Mouse (Mus musculus): ENCODE measurements at regions not wholly inside any gene's neighbourhood (a gene's known extent, or its start where the extent isn't known, plus 50 kb on each side); places are given as distances from the start of the nearest gene placed in this dataset.

GRCm38 (mm10) chr8:96296643-96297042 is 408.3 kb upstream of the Got2 start:
- no peak overlapping the region for H3K4me3 ChIP-seq (ENCODE audit: low read length)
- no peak overlapping the region for H3K9ac ChIP-seq (ENCODE audit: low read depth, low read length)
- no peak overlapping the region for H3K27ac ChIP-seq (ENCODE audit: low read depth, low read length)
- no peaks in the 10 kb centered on the region for H3K4me1 ChIP-seq (ENCODE audit: control insufficient read depth, insufficient read depth, low read length)
- WGBS, result 84% methylated on average over 4 of the region's 4 CpGs
- no peaks in the 10 kb centered on the region for H3K9me3 ChIP-seq (ENCODE audit: control insufficient read depth, low read length)
- ATAC-seq (ENCODE audit: low FRiP score, low TSS enrichment), result no peak
- H3K27me3 ChIP-seq (ENCODE audit: control insufficient read depth, insufficient read depth, low read length), result no peaks in the 10 kb centered on the region
- H3K36me3 ChIP-seq (ENCODE audit: control insufficient read depth, insufficient read depth, low read length), result no peaks in the 10 kb centered on the region
- no peak overlapping the region for H3K4me2 ChIP-seq (replicated peaks; ENCODE audit: low read depth, low read length)

GRCm38 (mm10) chr8:96290740-96291139 is 402.4 kb upstream of the Got2 start:
- no peak overlapping the region for H3K4me2 ChIP-seq (replicated peaks; ENCODE audit: low read depth, low read length)
- H3K36me3 ChIP-seq (ENCODE audit: control insufficient read depth, insufficient read depth, low read length), result no peaks in the 10 kb centered on the region
- H3K4me1 ChIP-seq (ENCODE audit: control insufficient read depth, insufficient read depth, low read length), result no peaks in the 10 kb centered on the region
- H3K4me3 ChIP-seq (ENCODE audit: low read length), result no peak overlapping the region
- H3K27ac ChIP-seq (ENCODE audit: low read depth, low read length), result no peak overlapping the region
- H3K27me3 ChIP-seq (ENCODE audit: control insufficient read depth, insufficient read depth, low read length), result no peaks in the 10 kb centered on the region
- no peaks in the 10 kb centered on the region for H3K9me3 ChIP-seq (ENCODE audit: control insufficient read depth, low read length)
- ATAC-seq (ENCODE audit: low FRiP score, low TSS enrichment), result no peak
- H3K9ac ChIP-seq (ENCODE audit: low read depth, low read length), result no peak overlapping the region

GRCm38 (mm10) chr8:96289519-96289918 is 401.2 kb upstream of the Got2 start:
- 74% methylated on average over 3 of the region's 3 CpGs for WGBS
- Histone ChIP-seq H3K9me3 (ENCODE audit: control insufficient read depth, low read length) (no peaks in the 10 kb centered on the region), H3K36me3 (ENCODE audit: control insufficient read depth, insufficient read depth, low read length) (no peaks in the 10 kb centered on the region), H3K27me3 (ENCODE audit: control insufficient read depth, insufficient read depth, low read length) (no peaks in the 10 kb centered on the region), H3K4me3 (ENCODE audit: low read length) (no peak overlapping the region), H3K9ac (ENCODE audit: low read depth, low read length) (no peak overlapping the region), H3K4me2 (replicated peaks; ENCODE audit: low read depth, low read length) (no peak overlapping the region), H3K27ac (ENCODE audit: low read depth, low read length) (no peak overlapping the region), H3K4me1 (ENCODE audit: control insufficient read depth, insufficient read depth, low read length) (no peaks in the 10 kb centered on the region)
- no peak for ATAC-seq (ENCODE audit: low FRiP score, low TSS enrichment)

GRCm38 (mm10) chr8:96288525-96288924 is 400.2 kb upstream of the Got2 start:
- H3K4me2 ChIP-seq (replicated peaks; ENCODE audit: low read depth, low read length), result no peak overlapping the region
- no peak overlapping the region for H3K9ac ChIP-seq (ENCODE audit: low read depth, low read length)
- no peaks in the 10 kb centered on the region for H3K36me3 ChIP-seq (ENCODE audit: control insufficient read depth, insufficient read depth, low read length)
- no peaks in the 10 kb centered on the region for H3K27me3 ChIP-seq (ENCODE audit: control insufficient read depth, insufficient read depth, low read length)
- H3K9me3 ChIP-seq (ENCODE audit: control insufficient read depth, low read length), result no peaks in the 10 kb centered on the region
- WGBS, result 16% methylated on average over 3 of the region's 3 CpGs
- ATAC-seq (ENCODE audit: low FRiP score, low TSS enrichment), result peak; percentile 46; the same call in 1 of the 2 replicates
- H3K4me1 ChIP-seq (ENCODE audit: control insufficient read depth, insufficient read depth, low read length), result no peaks in the 10 kb centered on the region
- H3K27ac ChIP-seq (ENCODE audit: low read depth, low read length), result no peak overlapping the region
- H3K4me3 ChIP-seq (ENCODE audit: low read length), result no peak overlapping the region

DNA sequence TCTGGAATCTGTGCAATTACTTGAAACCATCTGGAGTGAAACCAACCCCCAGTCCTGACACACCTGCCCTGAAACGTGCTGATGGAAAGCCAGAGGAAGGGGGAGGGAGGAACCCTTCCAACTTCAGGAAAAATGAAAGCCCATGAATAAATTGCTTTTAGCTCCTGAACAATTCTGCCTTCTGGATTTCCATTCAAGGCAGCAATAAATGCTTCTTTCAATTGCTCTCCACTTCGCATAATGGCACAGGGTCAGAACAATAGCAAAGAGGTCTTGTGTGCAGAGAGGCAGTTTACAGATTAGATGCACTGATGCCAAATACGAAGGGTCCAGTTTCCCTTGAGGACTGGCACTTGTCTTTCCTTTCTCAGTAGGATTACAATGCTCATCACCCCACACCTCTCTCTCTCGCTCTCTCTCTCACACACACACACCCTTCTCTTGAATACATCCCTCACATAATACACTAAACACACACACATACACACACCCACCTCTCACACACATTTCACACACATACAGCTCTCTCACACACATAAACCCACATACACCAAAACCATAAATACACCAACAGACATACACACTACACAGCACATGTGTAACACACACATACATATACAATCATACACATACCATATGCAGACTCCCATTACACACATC is 389.3 kb upstream of the Got2 start:
- Histone ChIP-seq H3K27ac (ENCODE audit: low read depth, low read length) (no peak overlapping the region), H3K9ac (ENCODE audit: low read depth, low read length) (no peak overlapping the region), H3K4me3 (ENCODE audit: low read length) (no peak overlapping the region), H3K9me3 (ENCODE audit: control insufficient read depth, low read length) (no peaks in the 10 kb centered on the region), H3K4me2 (replicated peaks; ENCODE audit: low read depth, low read length) (no peak overlapping the region), H3K4me1 (ENCODE audit: control insufficient read depth, insufficient read depth, low read length) (no peaks in the 10 kb centered on the region), H3K27me3 (ENCODE audit: control insufficient read depth, insufficient read depth, low read length) (no peaks in the 10 kb centered on the region), H3K36me3 (ENCODE audit: control insufficient read depth, insufficient read depth, low read length) (no peaks in the 10 kb centered on the region)
- ATAC-seq (ENCODE audit: low FRiP score, low TSS enrichment), result no peak
- WGBS, result 60% methylated on average over 4 of the region's 4 CpGs

DNA sequence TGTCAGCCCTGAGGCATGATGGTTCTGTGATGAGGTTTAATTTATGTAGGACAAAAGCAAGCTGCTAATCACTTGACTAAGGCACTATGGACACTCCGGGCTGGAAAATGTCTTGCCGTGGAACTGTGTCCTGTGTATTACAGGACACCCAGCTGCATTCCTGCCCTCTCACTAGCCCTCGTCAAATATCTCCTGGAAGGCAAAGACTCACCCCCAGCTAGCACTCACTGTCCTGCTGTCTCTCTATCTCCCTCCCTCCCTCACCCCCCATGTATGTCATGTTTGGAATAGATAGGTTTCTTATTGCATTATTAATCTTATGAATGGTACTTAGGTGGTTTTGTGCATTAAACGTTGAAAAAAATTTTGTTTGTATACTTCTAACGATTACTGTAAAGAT is 388.7 kb upstream of the Got2 start:
- no peak for ATAC-seq (ENCODE audit: low FRiP score, low TSS enrichment)
- H3K9me3 ChIP-seq (ENCODE audit: control insufficient read depth, low read length), result no peaks in the 10 kb centered on the region
- 68% methylated on average over 5 of the region's 5 CpGs for WGBS
- no peak overlapping the region for H3K9ac ChIP-seq (ENCODE audit: low read depth, low read length)
- no peak overlapping the region for H3K4me2 ChIP-seq (replicated peaks; ENCODE audit: low read depth, low read length)
- H3K27me3 ChIP-seq (ENCODE audit: control insufficient read depth, insufficient read depth, low read length), result no peaks in the 10 kb centered on the region
- no peaks in the 10 kb centered on the region for H3K36me3 ChIP-seq (ENCODE audit: control insufficient read depth, insufficient read depth, low read length)
- no peaks in the 10 kb centered on the region for H3K4me1 ChIP-seq (ENCODE audit: control insufficient read depth, insufficient read depth, low read length)
- no peak overlapping the region for H3K27ac ChIP-seq (ENCODE audit: low read depth, low read length)
- no peak overlapping the region for H3K4me3 ChIP-seq (ENCODE audit: low read length)

GRCm38 (mm10) chr8:96256294-96256693 is 367.9 kb upstream of the Got2 start:
- no peak overlapping the region for H3K27ac ChIP-seq (ENCODE audit: low read depth, low read length)
- H3K36me3 ChIP-seq (ENCODE audit: control insufficient read depth, insufficient read depth, low read length), result no peaks in the 10 kb centered on the region
- H3K27me3 ChIP-seq (ENCODE audit: control insufficient read depth, insufficient read depth, low read length), result no peaks in the 10 kb centered on the region
- no peak overlapping the region for H3K9ac ChIP-seq (ENCODE audit: low read depth, low read length)
- 81% methylated on average over 5 of the region's 5 CpGs for WGBS
- H3K4me2 ChIP-seq (replicated peaks; ENCODE audit: low read depth, low read length), result no peak overlapping the region
- no peak for ATAC-seq (ENCODE audit: low FRiP score, low TSS enrichment)
- no peak overlapping the region for H3K4me3 ChIP-seq (ENCODE audit: low read length)
- H3K4me1 ChIP-seq (ENCODE audit: control insufficient read depth, insufficient read depth, low read length), result no peaks in the 10 kb centered on the region
- H3K9me3 ChIP-seq (ENCODE audit: control insufficient read depth, low read length), result no peaks in the 10 kb centered on the region

DNA sequence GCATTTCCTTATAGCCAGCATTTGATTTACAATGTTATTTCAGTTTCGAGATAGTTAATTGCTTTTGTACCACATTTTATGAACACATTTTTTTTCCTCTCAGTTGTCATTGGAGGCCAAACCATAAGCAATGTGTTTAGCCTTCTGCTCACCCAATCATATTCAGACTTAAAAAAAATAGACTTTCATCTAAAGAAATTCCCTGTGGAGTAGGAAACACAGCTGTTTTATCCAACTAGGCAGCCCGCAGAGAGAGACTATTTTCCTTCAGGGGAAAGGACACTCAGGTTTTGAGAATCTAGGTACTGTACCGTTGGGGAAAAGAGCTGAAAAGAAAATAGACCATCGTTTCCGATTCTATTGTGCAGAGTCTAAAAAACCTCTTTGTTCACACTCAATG is 367.5 kb upstream of the Got2 start:
- Histone ChIP-seq H3K36me3 (ENCODE audit: control insufficient read depth, insufficient read depth, low read length) (no peaks in the 10 kb centered on the region), H3K4me2 (replicated peaks; ENCODE audit: low read depth, low read length) (no peak overlapping the region), H3K4me3 (ENCODE audit: low read length) (no peak overlapping the region), H3K9me3 (ENCODE audit: control insufficient read depth, low read length) (no peaks in the 10 kb centered on the region), H3K4me1 (ENCODE audit: control insufficient read depth, insufficient read depth, low read length) (no peaks in the 10 kb centered on the region), H3K27me3 (ENCODE audit: control insufficient read depth, insufficient read depth, low read length) (no peaks in the 10 kb centered on the region), H3K9ac (ENCODE audit: low read depth, low read length) (no peak overlapping the region), H3K27ac (ENCODE audit: low read depth, low read length) (no peak overlapping the region)
- 54% methylated on average over 5 of the region's 5 CpGs for WGBS
- no peak for ATAC-seq (ENCODE audit: low FRiP score, low TSS enrichment)

DNA sequence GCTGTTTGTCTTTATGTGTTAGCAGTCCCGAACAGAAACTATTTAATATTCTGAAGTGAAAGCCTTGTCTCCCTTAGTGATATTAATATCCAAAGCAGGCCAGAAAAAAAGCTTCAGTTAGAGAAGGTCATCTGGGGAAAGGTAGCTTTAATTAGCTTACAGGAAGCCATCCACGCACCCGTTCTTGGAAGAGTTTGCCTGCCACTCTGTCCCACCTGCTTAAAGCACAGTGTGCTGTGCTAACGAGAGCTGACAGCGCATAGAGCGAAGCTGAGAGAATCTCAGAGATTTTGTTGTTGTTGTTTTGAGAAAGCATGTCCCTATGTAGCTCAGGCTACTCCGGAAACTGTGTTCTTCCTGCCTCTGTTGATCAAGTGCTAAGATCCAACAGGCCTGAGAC is 357.7 kb upstream of the Got2 start:
- Histone ChIP-seq H3K4me3 (ENCODE audit: low read length) (no peak overlapping the region), H3K27me3 (ENCODE audit: control insufficient read depth, insufficient read depth, low read length) (no peaks in the 10 kb centered on the region), H3K4me1 (ENCODE audit: control insufficient read depth, insufficient read depth, low read length) (no peaks in the 10 kb centered on the region; the same call in 1 of the 2 replicates), H3K36me3 (ENCODE audit: control insufficient read depth, insufficient read depth, low read length) (no peaks in the 10 kb centered on the region), H3K9me3 (ENCODE audit: control insufficient read depth, low read length) (no peaks in the 10 kb centered on the region), H3K4me2 (replicated peaks; ENCODE audit: low read depth, low read length) (no peak overlapping the region), H3K27ac (ENCODE audit: low read depth, low read length) (no peak overlapping the region), H3K9ac (ENCODE audit: low read depth, low read length) (no peak overlapping the region)
- 77% methylated on average over 7 of the region's 7 CpGs for WGBS
- ATAC-seq (ENCODE audit: low FRiP score, low TSS enrichment), result no peak
